Mouse (Mus musculus): ENCODE measurements around the gene Aox2. TPM values are rescaled to one million over a fixed set of nuclear protein-coding genes. Genes with fewer than 3 reads are reported as not detected.
A peak's percentile ranks its signal among the peaks of the same experiment; 100 is the strongest.

Aox2 gene
- total and polyA plus RNA-seq, 3 experiments: 0.04 to 0.08 TPM; not detected in 1

DNA sequence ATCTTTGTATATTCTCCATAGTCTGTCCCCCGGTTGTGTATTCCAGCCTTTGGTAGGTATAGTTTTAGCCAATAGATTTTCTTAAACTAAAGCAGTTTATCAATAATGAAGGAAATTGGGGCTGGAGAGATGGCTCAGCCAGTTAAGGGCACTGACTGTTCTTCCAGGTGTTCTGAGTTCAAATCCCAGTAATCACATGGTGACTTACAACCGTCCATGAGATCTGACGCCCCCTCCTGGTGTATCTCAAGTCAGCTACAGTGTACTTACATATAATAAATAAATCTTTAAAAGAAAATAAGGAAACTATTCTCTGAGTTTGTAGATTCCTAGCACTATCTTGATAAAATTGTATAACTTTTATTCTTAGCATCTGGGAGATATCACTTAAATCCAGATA lies 117.2 kb downstream of the Aox2 start:
- peaks cover 28 to 47% of the 10 kb centered on the region in 2 experiments for H3K36me3 ChIP-seq (ENCODE audit: control insufficient read depth in 1 of 2, insufficient read depth in 2 of 2, low read length in 2 of 2)
- peaks cover 34% of the 10 kb centered on the region for H3K79me2 ChIP-seq (ENCODE audit: control insufficient read depth, insufficient read depth, low read length, poor library complexity)
- DNase-seq (ENCODE audit: low read depth, low spot score): peak; percentile 57
- peaks cover 11% of the 10 kb centered on the region in 2 experiments for H3K4me1 ChIP-seq (ENCODE audit: control insufficient read depth in 1 of 2, insufficient read depth in 2 of 2, low read length in 2 of 2)
- no peak overlapping the region for H3K4me3 ChIP-seq (ENCODE audit: control insufficient read depth in 1 of 2, insufficient read depth in 1 of 2, low read depth in 2 of 2, low read length in 2 of 2)
- TF ChIP-seq CTCF (IDR thresholded peaks at IDR 0.05 in 2 of 3, conservative IDR thresholded peaks at IDR 0.05 in 1 of 3; ENCODE audit: control insufficient read depth in 1 of 3, insufficient read depth in 1 of 3, low read depth in 2 of 3, low read length in 3 of 3, poor library complexity in 1 of 3, severe bottlenecking in 1 of 3) (peak in 1 of 3 experiments; percentile 20; a peak in 1 of 6 replicates), TBP (IDR thresholded peaks at IDR 0.05; ENCODE audit: low read depth, low read length) (no peak), ELF1 (IDR thresholded peaks at IDR 0.05; ENCODE audit: low read depth, low read length) (no peak)
- H3K27ac ChIP-seq (ENCODE audit: control insufficient read depth, low read depth, low read length): no peak overlapping the region
- H3K9ac ChIP-seq (ENCODE audit: control insufficient read depth, low read depth, low read length, poor library complexity, severe bottlenecking): no peak overlapping the region
- no peaks in the 10 kb centered on the region for H3K27me3 ChIP-seq (ENCODE audit: control insufficient read depth in 1 of 2, insufficient read depth in 2 of 2, low read length in 2 of 2)
- H3K9me3 ChIP-seq (replicated peaks; ENCODE audit: insufficient read depth, low read length): no peaks in the 10 kb centered on the region

DNA sequence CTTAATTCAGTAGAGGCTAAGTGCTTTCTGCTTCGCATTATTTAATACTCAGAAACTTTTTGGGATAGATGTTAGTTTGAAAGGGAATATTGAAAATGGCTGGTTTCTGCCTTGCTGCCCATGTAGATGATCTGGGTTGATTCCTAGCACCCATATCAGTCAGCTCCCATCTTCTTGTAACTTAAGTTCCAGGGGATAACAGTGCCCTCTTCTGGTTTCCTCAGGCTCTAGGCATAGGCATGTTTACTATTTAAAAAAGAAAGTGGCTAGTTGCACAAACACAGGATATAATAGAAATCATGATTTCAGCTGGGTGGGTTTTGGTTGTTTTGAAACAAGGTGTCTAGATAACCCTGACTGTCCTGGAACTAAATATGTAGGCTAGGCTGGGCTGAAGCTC lies 118.1 kb downstream of the Aox2 start:
- Histone ChIP-seq H3K9me3 (replicated peaks; ENCODE audit: insufficient read depth, low read length) (no peaks in the 10 kb centered on the region), H3K27ac (ENCODE audit: control insufficient read depth, low read depth, low read length) (no peak overlapping the region), H3K4me1 (ENCODE audit: control insufficient read depth in 1 of 2, insufficient read depth in 2 of 2, low read length in 2 of 2) (peaks cover 11% of the 10 kb centered on the region in 2 experiments), H3K4me3 (ENCODE audit: control insufficient read depth in 1 of 2, insufficient read depth in 1 of 2, low read depth in 2 of 2, low read length in 2 of 2) (no peak overlapping the region), H3K9ac (ENCODE audit: control insufficient read depth, low read depth, low read length, poor library complexity, severe bottlenecking) (no peak overlapping the region), H3K27me3 (ENCODE audit: control insufficient read depth in 1 of 2, insufficient read depth in 2 of 2, low read length in 2 of 2) (no peaks in the 10 kb centered on the region), H3K79me2 (ENCODE audit: control insufficient read depth, insufficient read depth, low read length, poor library complexity) (peaks cover 34% of the 10 kb centered on the region), H3K36me3 (ENCODE audit: control insufficient read depth in 1 of 2, insufficient read depth in 2 of 2, low read length in 2 of 2) (peaks cover 28 to 54% of the 10 kb centered on the region in 2 experiments)
- peak; percentile 22; the same call in 1 of the 2 replicates for TF ChIP-seq SMC3 (IDR thresholded peaks at IDR 0.05; ENCODE audit: low read depth, low read length)
- no peak for TF ChIP-seq CHD1 (IDR thresholded peaks at IDR 0.05; ENCODE audit: low read depth, low read length)
- peak; percentile 12 for TF ChIP-seq RAD21 (IDR thresholded peaks at IDR 0.05; ENCODE audit: low read depth, low read length)
- TF ChIP-seq GATA1 (IDR thresholded peaks at IDR 0.05; ENCODE audit: low read depth, low read length): 0 out of 2 replicates have a peak, but pooled peaks have one; percentile 6
- no peak for TF ChIP-seq MYC (IDR thresholded peaks at IDR 0.05; ENCODE audit: low read depth, low read length)
- TF ChIP-seq CTCF (IDR thresholded peaks at IDR 0.05 in 2 of 3, conservative IDR thresholded peaks at IDR 0.05 in 1 of 3; ENCODE audit: control insufficient read depth in 1 of 3, insufficient read depth in 1 of 3, low read depth in 2 of 3, low read length in 3 of 3, poor library complexity in 1 of 3, severe bottlenecking in 1 of 3): peak in 2 of 3 experiments; percentile 9 to 40; a peak in 3 of 6 replicates
- peak; percentile 47 for DNase-seq (ENCODE audit: low read depth, low spot score)

DNA sequence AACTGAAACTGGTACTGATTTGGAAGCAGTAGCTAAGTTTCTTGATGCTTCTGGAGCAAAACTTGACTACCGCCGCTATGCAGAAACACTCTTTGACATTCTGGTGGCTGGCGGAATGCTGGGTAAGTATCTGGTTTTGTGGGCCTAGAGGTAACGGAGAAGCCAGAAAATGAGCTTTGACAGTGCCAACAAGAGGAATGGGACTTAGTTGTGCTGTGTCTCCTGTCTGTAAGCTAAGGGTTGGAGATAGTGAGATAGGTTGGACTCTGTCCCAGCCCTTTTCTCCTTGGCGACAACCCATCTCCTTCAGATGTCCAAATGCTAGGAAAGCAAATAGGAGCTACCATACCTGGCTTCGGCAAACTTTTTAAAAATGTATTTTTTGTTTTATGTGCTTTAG lies 119.6 kb downstream of the Aox2 start:
- peaks cover 31% of the 10 kb centered on the region for H3K79me2 ChIP-seq (ENCODE audit: control insufficient read depth, insufficient read depth, low read length, poor library complexity)
- H3K9ac ChIP-seq (ENCODE audit: control insufficient read depth, low read depth, low read length, poor library complexity, severe bottlenecking): no peak overlapping the region
- no peaks in the 10 kb centered on the region for H3K27me3 ChIP-seq (ENCODE audit: control insufficient read depth in 1 of 2, insufficient read depth in 2 of 2, low read length in 2 of 2)
- peaks cover 8 to 11% of the 10 kb centered on the region in 2 experiments for H3K4me1 ChIP-seq (ENCODE audit: control insufficient read depth in 1 of 2, insufficient read depth in 2 of 2, low read length in 2 of 2)
- H3K36me3 ChIP-seq (ENCODE audit: control insufficient read depth in 1 of 2, insufficient read depth in 2 of 2, low read length in 2 of 2): peaks cover 28 to 57% of the 10 kb centered on the region in 2 experiments
- no peaks in the 10 kb centered on the region for H3K9me3 ChIP-seq (replicated peaks; ENCODE audit: insufficient read depth, low read length)
- no peak overlapping the region for H3K4me3 ChIP-seq (ENCODE audit: control insufficient read depth in 1 of 2, insufficient read depth in 1 of 2, low read depth in 2 of 2, low read length in 2 of 2)
- TF ChIP-seq MYB (IDR thresholded peaks at IDR 0.05; ENCODE audit: low read depth, low read length) (no peak), ETS1 (IDR thresholded peaks at IDR 0.05; ENCODE audit: low read depth, low read length) (no peak), CTCF (IDR thresholded peaks at IDR 0.05 in 2 of 3, conservative IDR thresholded peaks at IDR 0.05 in 1 of 3; ENCODE audit: control insufficient read depth in 1 of 3, insufficient read depth in 1 of 3, low read depth in 2 of 3, low read length in 3 of 3, poor library complexity in 1 of 3, severe bottlenecking in 1 of 3) (no peak), HCFC1 (IDR thresholded peaks at IDR 0.05; ENCODE audit: low read depth, low read length) (no peak), ZKSCAN1 (IDR thresholded peaks at IDR 0.05; ENCODE audit: low read depth, low read length) (no peak), NELFE (IDR thresholded peaks at IDR 0.05; ENCODE audit: low read depth, low read length) (no peak), MXI1 (IDR thresholded peaks at IDR 0.05; ENCODE audit: low read depth, low read length) (no peak), GATA1 (IDR thresholded peaks at IDR 0.05; ENCODE audit: low read depth, low read length) (no peak), TAL1 (IDR thresholded peaks at IDR 0.05; ENCODE audit: low read length) (no peak)
- no peak overlapping the region for H3K27ac ChIP-seq (ENCODE audit: control insufficient read depth, low read depth, low read length)
- DNase-seq (ENCODE audit: low read depth, low spot score): no peak

All from MEL (cell line).